Mouse (Mus musculus): Measurements from ENCODE around the gene Col7a1.

- no peak for TF ChIP-seq CTCF (conservative IDR thresholded peaks at IDR 0.05; ENCODE audit: low read length)
- no peak for TF ChIP-seq POU5F1 (IDR thresholded peaks at IDR 0.05; ENCODE audit: borderline replicate concordance, low read length)
- no peak for TF ChIP-seq NANOG (IDR thresholded peaks at IDR 0.05; ENCODE audit: borderline replicate concordance, low read length)
Measured at GRCm38 (mm10) chr9:108963577-108963976, 10.2 kb downstream of the Col7a1 start.

Data from E14TG2a.4 (cell line).